Mouse (Mus musculus) heart, postnatal 0 days (tissue): Measurements from ENCODE around the gene Dnmbp.

Experiments
- CTCF ChIP-seq: IDR thresholded peaks from 2 replicates; pipeline ENCODE4 v1.5.1; 2016; ENCODE audit warnings: antibody characterized with exemption, control low read depth, low read depth
- EP300 ChIP-seq: IDR thresholded peaks from 2 replicates; pipeline ENCODE4 v1.6.1; 2016; ENCODE audit warnings: antibody characterized with exemption, low read depth

DNA sequence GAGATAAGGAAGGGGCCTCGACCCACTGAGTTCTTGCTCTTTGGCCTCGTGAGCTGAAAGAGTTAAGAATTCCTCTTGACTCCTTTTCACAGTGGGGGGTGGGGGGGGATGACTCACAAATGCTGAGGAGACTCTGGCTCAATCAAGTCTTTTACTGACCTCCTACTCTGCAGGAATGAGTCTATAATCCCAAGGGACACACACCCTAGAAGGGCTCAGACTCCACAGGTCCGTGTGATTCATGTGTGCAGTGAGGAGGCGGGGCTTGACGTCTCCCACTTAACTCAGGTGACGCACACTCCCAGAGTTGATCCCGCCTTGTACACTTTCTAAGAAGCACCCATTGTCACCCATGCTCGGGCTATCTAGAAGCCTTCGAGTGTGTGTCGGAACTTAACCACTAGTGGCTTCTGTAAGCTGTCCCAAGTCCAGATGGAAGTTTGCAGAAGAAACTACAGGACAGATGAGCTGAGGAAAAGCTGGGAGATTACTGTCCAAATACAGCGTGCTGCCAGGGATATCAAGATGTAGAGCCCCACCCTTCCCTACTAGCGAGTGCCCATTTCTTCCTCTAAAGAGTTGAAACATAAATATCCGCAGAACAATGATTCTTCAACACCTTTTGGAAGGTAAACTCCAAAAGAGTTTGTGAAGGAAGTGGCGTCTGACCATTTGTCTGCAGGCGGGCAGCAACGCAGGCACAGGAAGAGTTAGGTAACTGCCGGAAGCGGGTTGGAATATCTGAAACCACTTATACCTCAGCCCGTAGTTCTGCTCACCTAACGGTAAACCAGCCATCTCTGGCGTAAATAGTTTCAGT lies 23.2 kb downstream of the Dnmbp start:
- TF ChIP-seq CTCF (no peak), EP300 (no peak)
